Mouse (Mus musculus) neural tube, embryonic 11.5 days (tissue): Measurements from ENCODE around the gene Zkscan16. TPM values are rescaled to one million over a fixed set of nuclear protein-coding genes. Genes with fewer than 3 reads are reported as not detected.
A peak's percentile ranks its signal among the peaks of the same experiment; 100 is the strongest.

Experiments used
- ATAC-seq: fragments of 200-750 bp; cut with Nextera tagmentation; 2 replicates; pipeline ENCODE4 v1.8.0; 2017; ENCODE audit warnings: moderate number of reproducible peaks, mild to moderate bottlenecking, moderate TSS enrichment, moderate library complexity; ENCODE audit not compliant: insufficient read depth, low FRiP score, low TSS enrichment
- DNase-seq: peaks from one replicate; pipeline ENCODE4 v3.0.0-alpha.2; 2015; ENCODE audit warnings: low spot score
- H3K27ac ChIP-seq: fragments of 300-500 bp; sonication (generic); 2 replicates; pipeline ENCODE4 v1.5.1; 2014; ENCODE audit warnings: low read depth, mild to moderate bottlenecking, low read length
- H3K27me3 ChIP-seq: fragments of 300-500 bp; sonication (generic); 2 replicates; pipeline ENCODE4 v1.6.1; 2014; ENCODE audit warnings: mild to moderate bottlenecking, low read length, mixed read lengths; ENCODE audit not compliant: control insufficient read depth, insufficient read depth
- H3K36me3 ChIP-seq: fragments of 300-500 bp; sonication (generic); 2 replicates; pipeline ENCODE4 v1.6.1; 2014; ENCODE audit warnings: mild to moderate bottlenecking, low read length, moderate library complexity, mixed read lengths; ENCODE audit not compliant: control insufficient read depth, insufficient read depth
- H3K4me1 ChIP-seq: fragments of 300-500 bp; sonication (generic); 2 replicates; pipeline ENCODE4 v1.6.1; 2014; ENCODE audit warnings: low read length, mixed read lengths; ENCODE audit not compliant: control insufficient read depth, insufficient read depth
- H3K4me2 ChIP-seq: fragments of 300-500 bp; sonication (generic); 2 replicates; pipeline ENCODE4 v1.6.1; 2014; ENCODE audit warnings: low read depth, mild to moderate bottlenecking, moderate library complexity
- H3K4me3 ChIP-seq: fragments of 300-500 bp; sonication (generic); 2 replicates; pipeline ENCODE4 v1.5.1; 2014; ENCODE audit warnings: low read depth, low read length
- H3K9ac ChIP-seq: fragments of 300-500 bp; sonication (generic); 2 replicates; pipeline ENCODE4 v1.6.1; 2014; ENCODE audit warnings: mild to moderate bottlenecking, low read length
- H3K9me3 ChIP-seq: fragments of 300-500 bp; sonication (generic); 2 replicates; pipeline ENCODE4 v1.6.1; 2016; ENCODE audit warnings: low read length; ENCODE audit not compliant: control insufficient read depth
- WGBS: fragments of 180-500 bp; shearing (Covaris S2); extraction: QIAGEN DNeasy Blood & Tissue Kit; methylation state at CpG from one replicate; pipeline ENCODE4 v1.1.7; 2014; 5-methylcytosine and 5-hydroxymethylcytosine counted together
- polyA plus RNA-seq: library from polyadenylated mRNA; unstranded; fragments of >200 nt; fragmentation: Nextera tagmentation; extraction: Ambion mirVana; gene quantifications from 2 replicates; pipeline ENCODE4 v1.2.1, GENCODE M21; 2014

Zkscan16 gene
- polyA plus RNA-seq = 1.3 and 1.5 TPM in 2 replicates

DNA sequence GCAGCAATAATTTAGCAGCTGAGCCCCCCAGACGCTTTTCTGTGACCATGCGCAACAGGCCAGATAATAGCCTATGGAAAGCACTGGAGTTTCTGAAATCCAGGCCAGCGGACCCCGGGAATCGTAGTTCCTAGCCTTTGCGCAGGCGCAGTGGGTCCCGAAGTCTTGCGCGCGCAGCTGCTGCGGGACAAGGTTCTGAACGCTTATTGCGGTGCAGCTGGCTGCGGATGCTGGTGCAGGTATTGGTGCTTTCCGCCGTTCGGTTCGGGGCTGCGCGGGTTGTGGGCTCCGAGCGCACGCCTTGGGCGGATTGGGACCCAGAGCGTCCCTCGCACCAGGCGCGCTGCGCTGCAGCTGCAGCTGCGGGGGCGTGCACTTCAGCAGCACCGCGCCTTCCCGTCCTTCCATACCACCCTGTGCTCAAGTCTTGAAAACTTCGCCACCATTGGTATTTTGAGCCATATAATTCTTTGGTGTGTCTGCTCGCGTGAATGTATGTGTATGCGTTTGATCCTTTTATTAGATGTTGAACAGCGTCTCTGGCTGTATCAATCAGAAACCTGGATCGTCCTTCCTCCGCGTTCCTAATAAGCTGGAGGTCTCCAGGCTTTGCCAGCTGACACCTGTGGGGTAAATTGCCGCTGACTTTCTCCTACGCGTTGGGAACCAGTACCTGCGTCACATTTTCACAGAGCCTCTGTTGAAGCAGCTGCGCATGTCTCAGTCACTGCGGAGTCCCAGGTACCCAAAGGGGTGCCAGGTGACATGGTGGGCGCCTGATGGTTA lies at the start of gene Zkscan16:
Gene Zkscan16 (plus strand): TSS at position 209 of the 786 bp plus-strand sequence.
- no peak within 1 kb of the TSS for H3K27ac ChIP-seq
- 0 out of 2 replicates have a peak, but pooled peaks cover 5% of the 10 kb centered on the region for H3K4me1 ChIP-seq
- H3K9me3 ChIP-seq = no peaks in the 10 kb centered on the region
- no peaks in the 10 kb centered on the region for H3K36me3 ChIP-seq
- H3K9ac ChIP-seq = peak within 1 kb of the TSS; percentile 67
- H3K4me3 ChIP-seq = peak within 1 kb of the TSS; percentile 74
- ATAC-seq = peak; percentile 76
- 1% methylated on average over 50 of the region's 50 CpGs for WGBS
- peak; percentile 94 for DNase-seq
- peak within 1 kb of the TSS; percentile 83 for H3K4me2 ChIP-seq
- H3K27me3 ChIP-seq = 0 out of 2 replicates have a peak, but pooled peaks cover 4% of the 10 kb centered on the region

DNA sequence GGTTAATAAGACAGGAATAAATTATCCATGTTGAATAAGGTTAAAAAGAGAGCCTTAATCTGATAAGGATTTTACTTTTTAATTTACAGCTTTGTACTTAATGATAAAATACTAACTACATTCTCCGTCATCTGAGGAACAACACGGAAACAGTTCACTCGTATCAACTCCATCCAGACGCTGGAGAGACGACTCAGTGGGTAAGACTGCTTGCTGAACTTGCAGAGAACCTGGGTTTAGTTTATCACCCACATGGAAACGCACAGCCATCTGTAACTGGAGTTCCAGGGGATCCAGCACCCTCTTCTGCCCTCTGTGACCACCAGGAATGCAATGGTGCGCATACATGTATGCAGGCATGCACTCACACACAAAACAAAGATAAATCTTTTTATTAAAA lies 49.0 kb upstream of the Zkscan16 start:
- no peak for DNase-seq
- Histone ChIP-seq H3K9me3 (no peaks in the 10 kb centered on the region), H3K27ac (no peak overlapping the region), H3K4me1 (no peaks in the 10 kb centered on the region), H3K27me3 (no peaks in the 10 kb centered on the region), H3K36me3 (no peaks in the 10 kb centered on the region), H3K4me3 (no peak overlapping the region), H3K9ac (no peak overlapping the region), H3K4me2 (no peak overlapping the region)
- WGBS = 86% methylated on average over 7 of the region's 7 CpGs
- no peak for ATAC-seq

DNA sequence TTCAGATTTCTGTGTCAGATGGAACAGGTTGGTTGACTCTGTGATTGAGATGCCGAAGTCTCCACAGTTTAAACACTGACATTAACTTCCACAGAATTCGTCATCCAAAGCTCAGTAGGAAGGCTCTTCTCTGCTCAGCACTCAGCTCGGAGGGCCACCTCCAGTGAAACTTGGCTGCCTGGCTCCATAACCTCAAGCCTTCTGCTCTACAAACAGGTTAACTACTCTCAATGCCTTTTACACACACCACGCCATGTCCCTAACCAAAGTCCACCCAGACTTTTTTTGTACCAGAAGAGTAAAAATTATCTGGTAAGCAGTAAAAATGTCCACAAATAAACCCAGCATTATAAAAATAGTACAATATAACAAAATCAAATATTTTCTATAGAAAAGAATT lies 46.0 kb upstream of the Zkscan16 start:
- Histone ChIP-seq H3K4me2 (no peak overlapping the region), H3K9me3 (no peaks in the 10 kb centered on the region), H3K36me3 (no peaks in the 10 kb centered on the region), H3K27me3 (no peaks in the 10 kb centered on the region), H3K9ac (no peak overlapping the region), H3K4me1 (no peaks in the 10 kb centered on the region), H3K27ac (no peak overlapping the region), H3K4me3 (no peak overlapping the region)
- no peak for DNase-seq
- WGBS = 71% methylated on average over 4 of the region's 4 CpGs
- ATAC-seq = no peak

DNA sequence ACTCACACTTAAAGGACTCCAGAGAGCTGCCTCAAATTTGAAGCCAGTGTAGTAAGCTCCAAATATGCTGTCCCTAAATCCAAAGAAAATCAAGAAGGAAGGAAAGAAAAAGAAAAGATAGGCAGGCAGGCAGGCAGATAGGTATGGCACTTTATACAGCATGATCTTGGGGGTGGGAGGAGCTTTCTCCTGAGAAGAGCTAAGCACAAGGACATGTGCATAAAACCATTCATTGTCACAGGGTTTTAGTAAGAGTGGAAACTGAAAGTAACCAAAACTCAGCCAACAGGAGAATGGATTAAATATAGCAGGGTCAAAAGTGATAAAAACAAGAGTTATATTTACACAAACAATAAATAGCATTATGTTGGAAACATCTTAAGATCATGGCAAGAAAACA lies 45.1 kb upstream of the Zkscan16 start:
- DNase-seq = no peak
- no peaks in the 10 kb centered on the region for H3K4me1 ChIP-seq
- no peak for ATAC-seq
- no peaks in the 10 kb centered on the region for H3K27me3 ChIP-seq
- no peak overlapping the region for H3K27ac ChIP-seq
- no peak overlapping the region for H3K4me3 ChIP-seq
- H3K9me3 ChIP-seq = no peaks in the 10 kb centered on the region
- H3K9ac ChIP-seq = no peak overlapping the region
- no peaks in the 10 kb centered on the region for H3K36me3 ChIP-seq
- no peak overlapping the region for H3K4me2 ChIP-seq

DNA sequence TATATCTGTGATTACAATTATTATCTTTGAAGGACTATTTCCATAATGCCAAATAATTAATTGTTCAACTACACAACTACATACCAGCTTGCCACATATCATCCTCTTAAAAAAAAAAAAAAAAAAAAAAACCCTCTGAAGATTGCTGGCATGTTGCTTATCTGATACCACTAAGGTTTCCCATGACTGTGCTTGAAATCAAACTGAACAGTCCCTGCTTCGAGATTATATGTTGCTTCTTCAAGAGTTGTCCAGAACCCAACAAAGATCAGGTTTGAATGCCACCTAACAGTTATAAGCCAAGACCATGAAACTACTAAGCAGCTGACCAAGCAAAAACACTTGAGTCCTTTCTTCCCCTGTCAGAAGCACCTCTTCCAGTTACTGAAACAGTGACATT lies 36.0 kb upstream of the Zkscan16 start:
- Histone ChIP-seq H3K4me2 (no peak overlapping the region), H3K27ac (no peak overlapping the region), H3K9ac (no peak overlapping the region), H3K36me3 (no peaks in the 10 kb centered on the region), H3K9me3 (no peaks in the 10 kb centered on the region), H3K4me3 (no peak overlapping the region), H3K4me1 (no peaks in the 10 kb centered on the region; the same call in 1 of the 2 replicates), H3K27me3 (no peaks in the 10 kb centered on the region)
- WGBS = 94% methylated on average over 1 of the region's 1 CpGs
- DNase-seq = no peak
- ATAC-seq = no peak

DNA sequence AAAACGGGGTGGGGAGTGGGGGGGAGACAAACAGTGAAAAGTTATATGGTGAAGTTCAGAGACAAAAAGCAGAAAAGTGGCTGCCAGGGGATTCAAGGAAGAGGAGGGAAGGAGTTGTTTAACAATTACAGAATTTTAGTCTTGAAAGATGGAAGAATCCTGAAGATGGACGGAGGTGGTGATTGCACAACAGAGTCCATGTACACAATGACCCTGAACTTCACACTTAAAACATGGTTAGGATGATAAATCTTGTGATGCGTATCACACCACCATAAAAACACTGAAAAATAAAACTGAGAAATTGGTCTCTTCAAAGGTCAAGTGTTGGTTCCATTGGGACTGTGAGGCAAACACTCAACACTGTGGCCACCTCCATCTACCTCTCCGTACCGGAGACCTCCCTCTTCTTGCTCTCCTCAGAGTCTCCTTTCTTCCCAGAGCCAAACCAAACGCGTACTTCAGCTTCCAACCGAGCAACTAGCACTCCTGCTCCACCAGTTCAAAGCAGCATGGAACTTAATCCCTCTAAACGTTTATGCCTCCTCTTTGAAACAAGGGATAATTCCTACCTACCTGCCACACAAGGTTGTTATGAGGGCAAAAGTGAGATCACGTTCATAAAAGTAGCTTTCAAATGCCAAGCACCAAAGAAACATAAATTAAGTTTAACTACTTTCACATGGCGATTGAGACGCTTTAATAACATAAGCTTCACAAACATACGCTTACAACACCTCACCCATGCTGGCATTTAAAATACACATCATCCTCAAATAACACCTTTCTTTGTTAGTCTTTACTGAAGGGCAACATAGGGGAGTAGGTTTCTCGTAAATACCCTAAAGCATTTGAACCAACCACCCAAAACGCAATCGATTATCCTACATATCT lies 33.0 kb upstream of the Zkscan16 start:
- DNase-seq (no peak), ATAC-seq (no peak)
- Histone ChIP-seq H3K9ac (peak overlapping the region; percentile 95), H3K4me3 (peak overlapping the region; percentile 94), H3K4me2 (peak overlapping the region; percentile 68), H3K27ac (no peak overlapping the region), H3K36me3 (no peaks in the 10 kb centered on the region), H3K4me1 (no peaks in the 10 kb centered on the region; the same call in 1 of the 2 replicates), H3K27me3 (no peaks in the 10 kb centered on the region), H3K9me3 (no peaks in the 10 kb centered on the region)
- 30% methylated on average over 16 of the region's 16 CpGs for WGBS

DNA sequence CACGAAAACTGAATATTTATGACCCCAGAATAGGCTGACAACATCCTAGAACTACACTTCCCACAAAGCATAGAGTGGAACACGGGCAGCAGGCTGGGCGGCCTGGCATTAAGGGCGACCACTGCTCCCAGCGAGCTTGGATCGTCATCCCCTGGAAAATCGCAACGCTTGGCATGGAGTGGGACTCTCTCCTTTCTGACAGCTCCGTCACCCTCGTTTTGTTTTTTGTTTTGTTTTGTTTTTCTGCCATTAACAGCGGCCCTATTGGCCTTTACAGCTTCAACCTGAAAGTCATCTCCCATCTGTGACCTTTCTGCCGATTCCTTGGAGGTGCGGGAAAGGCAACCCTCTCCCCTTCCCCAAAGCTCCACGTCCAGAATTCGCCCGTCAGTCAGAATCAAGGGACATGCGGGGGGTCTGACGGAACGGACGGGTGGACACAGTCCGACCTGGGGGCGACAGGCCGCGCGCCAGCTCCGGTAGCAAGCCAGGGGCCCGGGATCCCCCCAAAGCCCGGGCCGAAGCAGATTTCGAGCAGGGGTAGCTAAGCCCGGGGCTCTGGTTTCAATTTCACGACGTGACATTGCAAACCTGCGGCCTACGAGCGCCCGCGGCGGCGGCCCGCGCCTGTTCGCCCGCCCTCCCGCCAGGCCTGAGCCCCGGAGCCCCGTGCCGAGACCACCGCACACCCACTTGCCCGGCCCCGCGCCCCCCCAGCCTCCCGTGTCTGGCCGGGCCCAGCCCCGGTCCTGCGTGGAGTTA lies 32.2 kb upstream of the Zkscan16 start:
- DNase-seq (peak; percentile 70), ATAC-seq (peak; percentile 69)
- H3K27ac ChIP-seq = peak overlapping the region; percentile 96
- H3K4me3 ChIP-seq = peak overlapping the region; percentile 94
- whole genome bisulfite sequencing = under 1% methylated on average over 54 of the region's 56 CpGs
- no peaks in the 10 kb centered on the region for H3K36me3 ChIP-seq
- H3K9ac ChIP-seq = peak overlapping the region; percentile 95
- H3K4me2 ChIP-seq = peak overlapping the region; percentile 68
- no peaks in the 10 kb centered on the region for H3K9me3 ChIP-seq
- no peaks in the 10 kb centered on the region for H3K27me3 ChIP-seq
- no peaks in the 10 kb centered on the region; the same call in 1 of the 2 replicates for H3K4me1 ChIP-seq
